Mouse (Mus musculus) left cerebral cortex, postnatal 25 days (tissue): ENCODE results near the gene Ehd3. TPM values are rescaled to one million over a fixed set of nuclear protein-coding genes. Genes with fewer than 3 reads are reported as not detected.

Experiments used
- DNase-seq, 2 experiments: peaks; one replicate each; pipeline ENCODE4 v3.0.0; 2022; ENCODE audit warnings: low spot score in 2 of 2, mixed read lengths in 1 of 2
- intact Hi-C: fragments of 180-260 bp; cut with DNase I; formaldehyde crosslinking; loops from one replicate; pipeline ENCODE4 v1.15.1; 2025
- total RNA-seq, 2 experiments: library from RNA; stranded (reverse); gene quantifications; 2 replicates each; pipeline ENCODE4 v1.2.3; 2021

The Ehd3 gene
- total RNA-seq, 2 experiments from 2014 or later: 73.4 to 83.0 TPM

- intact Hi-C loops: loop anchor here (2.0 kb wide), 1 partner anchor 30 kb away; no protein-coding TSS in a partner anchor
- no peak for DNase-seq
These were observed 71.3 kb downstream of the Ehd3 start for GRCm38 (mm10) chr17:73875268-73875667.

DNA sequence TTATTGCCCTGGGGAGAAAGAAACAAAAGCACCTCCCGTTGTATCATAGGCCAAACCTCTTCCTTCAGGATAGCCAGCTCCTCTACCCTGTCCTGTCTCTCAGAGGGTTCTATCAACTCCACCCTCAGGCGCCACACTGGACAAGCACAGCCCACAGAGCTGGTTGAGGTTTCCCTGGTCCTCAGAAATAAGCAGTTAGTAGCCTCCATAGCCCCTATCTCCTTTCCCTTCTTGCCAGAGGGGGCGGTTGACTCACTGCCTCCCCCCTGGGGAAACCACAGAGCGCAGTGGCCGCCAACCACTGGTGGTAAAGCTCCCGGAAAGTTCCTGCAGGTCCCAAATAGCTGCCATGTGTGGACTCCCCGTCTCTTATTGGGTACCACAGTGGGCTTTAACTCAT is 71.7 kb downstream of the Ehd3 start:
- DNase-seq: no peak
- intact Hi-C loops: loop anchor here (2.0 kb wide), 1 partner anchor 31 kb away; no protein-coding TSS in a partner anchor

DNA sequence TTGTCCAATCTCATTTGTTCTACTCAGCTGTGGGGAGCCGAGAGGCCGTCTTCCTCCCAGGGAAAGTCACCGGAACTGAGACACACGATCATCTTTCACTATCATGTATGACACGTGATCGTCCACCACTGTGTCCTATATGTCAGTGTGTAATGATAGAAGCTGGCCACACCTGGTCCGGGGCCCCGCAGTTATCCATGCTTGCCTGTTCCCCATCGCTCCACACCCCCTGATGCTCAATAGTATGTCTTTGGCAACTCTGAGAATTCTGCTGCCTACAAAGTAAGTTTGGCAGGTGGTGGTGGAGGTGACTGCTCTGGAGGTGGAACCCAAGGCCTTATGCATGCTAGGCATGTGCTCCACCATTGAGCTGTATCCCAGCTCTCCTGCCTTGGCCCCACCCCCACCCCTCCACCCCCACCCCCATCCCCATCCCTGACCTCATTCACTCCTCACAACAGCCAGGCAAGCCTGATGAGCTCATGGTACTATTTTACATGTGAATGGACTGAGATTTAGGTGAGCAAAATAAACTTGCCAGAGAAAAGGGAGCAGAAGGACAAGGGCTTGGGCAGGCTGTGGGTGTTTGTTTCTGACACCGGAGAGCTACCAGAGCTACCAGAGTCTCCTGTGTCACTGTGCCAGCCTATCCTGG is 75.5 kb downstream of the Ehd3 start:
- intact Hi-C loops: no loop called here
- DNase-seq: no peak

DNA sequence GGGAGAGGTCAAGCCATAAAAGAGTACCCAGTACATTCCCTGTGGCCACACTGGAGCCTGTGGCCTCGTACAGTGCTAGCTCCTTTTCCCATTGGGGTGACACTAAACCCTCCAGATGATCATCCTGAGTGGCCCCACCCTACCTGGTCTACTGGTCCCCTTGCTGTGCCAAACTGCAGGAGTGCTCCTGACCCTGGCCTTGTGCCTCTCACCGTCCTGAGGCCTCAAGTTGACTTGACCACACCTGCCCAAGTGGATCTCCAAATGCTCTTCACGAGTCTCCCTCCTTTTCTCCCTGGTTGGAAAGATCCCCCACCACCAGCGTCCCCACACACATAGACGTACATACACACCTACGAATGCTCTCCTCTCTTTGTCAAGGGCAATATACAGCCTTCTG is 76.4 kb downstream of the Ehd3 start:
- no peak for DNase-seq
- intact Hi-C loops: loop anchor here (2.0 to 10.0 kb wide), 3 partner anchors 49 to 1025 kb away; no protein-coding TSS in a partner anchor

DNA sequence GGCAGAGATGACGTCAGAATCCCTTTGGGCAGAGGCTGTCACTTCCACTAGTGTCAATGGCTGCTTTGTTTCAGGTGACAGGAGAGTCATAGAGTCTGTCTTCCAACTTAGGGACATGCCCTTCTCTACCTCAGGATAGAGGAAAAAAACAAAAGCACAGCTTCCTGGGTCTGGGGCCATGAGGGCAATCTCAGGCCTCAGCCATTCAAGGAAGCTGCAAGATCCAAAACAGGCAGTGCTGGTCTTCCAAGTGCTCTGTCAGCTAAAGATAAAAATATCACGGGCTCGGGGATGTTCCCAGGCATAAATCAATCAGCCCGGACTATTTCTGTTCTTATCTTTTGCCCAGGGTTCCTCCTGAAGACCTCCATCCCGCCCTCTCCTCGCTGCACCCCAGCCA is 77.4 kb downstream of the Ehd3 start:
- intact Hi-C loops: loop anchor here (2.0 to 10.0 kb wide), 3 partner anchors 50 to 1026 kb away; no protein-coding TSS in a partner anchor
- DNase-seq: no peak

Other genes starting within 250 kb of the Ehd3 start
- gene Galnt14, start 93.7 kb upstream of the Ehd3 start, total RNA-seq: 10 to 100 TPM; 17.6 to 20.9 TPM
- gene Xdh, start 146.1 kb downstream of the Ehd3 start, total RNA-seq: 1 to 10 TPM; 3.9 to 5.2 TPM
- not detected for gene Srd5a2, start 243.8 kb downstream of the Ehd3 start, total RNA-seq